In genomic region chrX:167171281-167171680, GRCm38 (mm10) we compare ENCODE assay signal across 12 mouse cellular contexts.
"Had no signal": no experiment of that assay in that cellular context is flagged by ENCODE, and none has a peak within 500 bp of the region (broad histone marks: within the 10 kb centered on the region; RNA-seq: fewer than 3 reads in every experiment).

No protein-coding gene starts in this region.

- ATAC-seq: midbrain, embryonic 15.5 days had no signal

- H3K9ac ChIP-seq: limb, embryonic 13.5 days; liver, embryonic 14.5 days; midbrain, embryonic 15.5 days; neural tube, embryonic 12.5 days had no signal

- H3K4me1 ChIP-seq: limb, embryonic 13.5 days; midbrain, embryonic 15.5 days; neural tube, embryonic 12.5 days had no signal

- H3K36me3 ChIP-seq: limb, embryonic 13.5 days; midbrain, embryonic 15.5 days; neural tube, embryonic 12.5 days had no signal

- H3K9me3 ChIP-seq: limb, embryonic 13.5 days; megakaryocyte, embryonic 14.5 days; midbrain, embryonic 15.5 days; neural tube, embryonic 12.5 days had no signal

- H3K4me2 ChIP-seq: limb, embryonic 13.5 days; midbrain, embryonic 11.5 days; midbrain, embryonic 15.5 days; neural tube, embryonic 12.5 days had no signal

- H3K4me3 ChIP-seq: limb, embryonic 13.5 days; megakaryocyte, embryonic 14.5 days; midbrain, embryonic 15.5 days; neural tube, embryonic 12.5 days had no signal

- DNase-seq: kidney, adult 18-20 months; kidney, postnatal 10 days; kidney, postnatal 4 days; left cerebral cortex, postnatal 4 days; lung, adult 18-20 months; right cerebral cortex, postnatal 25 days had no signal

- H3K27ac ChIP-seq: limb, embryonic 13.5 days; liver, embryonic 14.5 days; midbrain, embryonic 15.5 days; neural tube, embryonic 12.5 days had no signal
